Mouse (Mus musculus) ES-E14 (cell line): ENCODE measurements around the gene Tm9sf1. TPM values are rescaled to one million over a fixed set of nuclear protein-coding genes. Genes with fewer than 3 reads are reported as not detected.
A peak's percentile ranks its signal among the peaks of the same experiment; 100 is the strongest.

Experiments used
- DNase-seq: peaks from one replicate; pipeline ENCODE4 v3.0.0-alpha.2; 2013; ENCODE audit warnings: low read depth, low spot score
- H3K27ac ChIP-seq: 2 replicates; pipeline ENCODE4 v1.5.1; 2012; ENCODE audit warnings: low read depth, mild to moderate bottlenecking, low read length, moderate library complexity, mixed read lengths; ENCODE audit not compliant: poor library complexity, insufficient read depth, severe bottlenecking
- H3K36me3 ChIP-seq: 2 replicates; pipeline ENCODE4 v1.6.1; 2012; ENCODE audit warnings: mild to moderate bottlenecking, low read length, moderate library complexity, mixed read lengths; ENCODE audit not compliant: control insufficient read depth, poor library complexity, insufficient read depth, severe bottlenecking
- H3K4me1 ChIP-seq, 2 experiments: fragments of 150-350 bp in 1 of 2; sonication (generic) in 1 of 2; 2 replicates each; pipeline ENCODE4 v1.6.1; 2012; ENCODE audit warnings: low read length in 2 of 2, mild to moderate bottlenecking in 1 of 2, mixed read lengths in 1 of 2; ENCODE audit not compliant: control insufficient read depth in 2 of 2, insufficient read depth in 2 of 2, poor library complexity in 1 of 2
- H3K4me3 ChIP-seq, 2 experiments: fragments of 150-350 bp in 1 of 2; sonication (generic) in 1 of 2; 2 replicates each; pipeline ENCODE4 v1.5.1; 2012; ENCODE audit warnings: low read length in 2 of 2, low read depth in 1 of 2, mild to moderate bottlenecking in 1 of 2, mixed read lengths in 1 of 2; ENCODE audit not compliant: insufficient read depth in 1 of 2, poor library complexity in 1 of 2, severe bottlenecking in 1 of 2
- H3K9ac ChIP-seq: 2 replicates; pipeline ENCODE4 v1.6.1; 2012; ENCODE audit warnings: low read depth, mild to moderate bottlenecking, low read length, mixed read lengths; ENCODE audit not compliant: poor library complexity, insufficient read depth, severe bottlenecking
- H3K9me3 ChIP-seq: fragments of 150-350 bp; sonication (generic); 2 replicates; pipeline ENCODE4 v1.6.1; 2012; ENCODE audit warnings: low read depth, mild to moderate bottlenecking, low read length; ENCODE audit not compliant: control insufficient read depth, insufficient read depth
- CHD2 ChIP-seq: IDR thresholded peaks from 2 replicates; pipeline ENCODE4 v1.6.1; 2014; ENCODE audit warnings: mild to moderate bottlenecking, low read depth, low read length, inconsistent platforms
- HCFC1 ChIP-seq: IDR thresholded peaks from 2 replicates; pipeline ENCODE4 v1.6.1; 2012; ENCODE audit warnings: low read length, inconsistent platforms, borderline replicate concordance; ENCODE audit not compliant: insufficient read depth
- MAFK ChIP-seq: IDR thresholded peaks from 2 replicates; pipeline ENCODE4 v1.6.1; 2014; ENCODE audit warnings: mild to moderate bottlenecking, low read depth, low read length, inconsistent platforms; ENCODE audit not compliant: insufficient read depth
- ZC3H11A ChIP-seq: IDR thresholded peaks from 2 replicates; pipeline ENCODE4 v1.6.1; 2012; ENCODE audit warnings: low read depth, mild to moderate bottlenecking, inconsistent platforms, low read length, borderline replicate concordance
- ZNF384 ChIP-seq: IDR thresholded peaks from 2 replicates; pipeline ENCODE4 v1.6.1; 2012; ENCODE audit warnings: low read depth, low read length, inconsistent platforms
- in situ Hi-C, 2 experiments: fragments of 600-800 bp; cut with MboI; formaldehyde crosslinking; loops; one replicate each; pipeline ENCODE4 v1.15.1; 2025; ENCODE audit warnings: low sequenced_read_pairs in 2 of 2, inconsistent platforms in 1 of 2; ENCODE audit not compliant: unreplicated experiment in 2 of 2
- total RNA-seq: library from RNA; depleted of rRNA; stranded (reverse); fragments of 300-350 nt; gene quantifications from 2 replicates; pipeline ENCODE4 v1.2.3, GENCODE M21; 2012

The Tm9sf1 gene
- total RNA-seq, 1 experiment, result 41.1 TPM

GRCm38 (mm10) chr14:55660636-55661035 lies 17.0 kb upstream of the Tm9sf1 start:
- TF ChIP-seq ZNF384 (no peak), MAFK (no peak), HCFC1 (no peak), CHD2 (no peak), ZC3H11A (no peak)
- H3K36me3 ChIP-seq, result peaks cover 10% of the 10 kb centered on the region
- DNase-seq, result no peak
- no peak overlapping the region for H3K27ac ChIP-seq
- H3K9ac ChIP-seq, result no peak overlapping the region
- H3K4me1 ChIP-seq, result peaks cover 0 to 2% of the 10 kb centered on the region in 2 experiments; a peak in 1 of 4 replicates
- in situ Hi-C loops, result no loop called here
- H3K9me3 ChIP-seq, result no peaks in the 10 kb centered on the region
- peak overlapping the region; percentile 82 to 91; a peak in 1 of 4 replicates for H3K4me3 ChIP-seq

GRCm38 (mm10) chr14:55659960-55660573 lies 16.5 kb upstream of the Tm9sf1 start, which contains the start of gene Mdp1:
Gene Mdp1, minus strand, starts transcription at chr14:55660508.
- TF ChIP-seq HCFC1 (peak; percentile 22; the same call in 1 of the 2 replicates), ZC3H11A (no peak)
- Histone ChIP-seq H3K27ac (no peak within 1 kb of the TSS), H3K4me3 (peak within 1 kb of the TSS; percentile 82 to 91), H3K4me1 (0 out of 4 replicates have a peak, but pooled peaks cover 0 to 2% of the 10 kb centered on the region in 2 experiments), H3K36me3 (peaks cover 10% of the 10 kb centered on the region), H3K9me3 (no peaks in the 10 kb centered on the region), H3K9ac (peak within 1 kb of the TSS; percentile 74)
- in situ Hi-C loops, result no loop called here
- DNase-seq, result peak; percentile 57

- H3K9ac ChIP-seq, result no peak overlapping the region
- in situ Hi-C loops, result no loop called here
- H3K4me3 ChIP-seq, result no peak overlapping the region
- H3K9me3 ChIP-seq, result no peaks in the 10 kb centered on the region
- TF ChIP-seq HCFC1 (no peak), CHD2 (no peak), ZC3H11A (no peak), MAFK (no peak), ZNF384 (no peak)
- no peak overlapping the region for H3K27ac ChIP-seq
- peaks cover 8% of the 10 kb centered on the region for H3K36me3 ChIP-seq
- 0 out of 4 replicates have a peak, but pooled peaks cover 0 to 2% of the 10 kb centered on the region in 2 experiments for H3K4me1 ChIP-seq
- DNase-seq, result no peak
These were observed 14.4 kb upstream of the Tm9sf1 start for GRCm38 (mm10) chr14:55658011-55658410.

- no peaks in the 10 kb centered on the region for H3K9me3 ChIP-seq
- H3K27ac ChIP-seq, result no peak overlapping the region
- no peak for DNase-seq
- H3K4me1 ChIP-seq, result 0 out of 4 replicates have a peak, but pooled peaks cover 0 to 2% of the 10 kb centered on the region in 2 experiments
- no peak overlapping the region for H3K9ac ChIP-seq
- peaks cover 4% of the 10 kb centered on the region for H3K36me3 ChIP-seq
- no peak for TF ChIP-seq HCFC1
- TF ChIP-seq CHD2, result no peak
- no peak for TF ChIP-seq ZC3H11A
- no peak for TF ChIP-seq ZNF384
- TF ChIP-seq MAFK, result no peak
- in situ Hi-C loops, result no loop called here
- H3K4me3 ChIP-seq, result no peak overlapping the region
These were observed 13.3 kb upstream of the Tm9sf1 start for GRCm38 (mm10) chr14:55656935-55657334.

GRCm38 (mm10) chr14:55651528-55651927 lies 7.9 kb upstream of the Tm9sf1 start:
- H3K36me3 ChIP-seq, result no peaks in the 10 kb centered on the region
- no peak overlapping the region for H3K4me3 ChIP-seq
- H3K9ac ChIP-seq, result no peak overlapping the region
- in situ Hi-C loops, result no loop called here
- peaks cover 0 to under 1% of the 10 kb centered on the region in 2 experiments; a peak in 1 of 4 replicates for H3K4me1 ChIP-seq
- H3K9me3 ChIP-seq, result no peaks in the 10 kb centered on the region
- no peak overlapping the region for H3K27ac ChIP-seq
- TF ChIP-seq HCFC1 (no peak), CHD2 (no peak), ZNF384 (no peak), MAFK (no peak), ZC3H11A (no peak)
- DNase-seq, result no peak
